Mouse (Mus musculus) limb, embryonic 13.5 days (tissue): Measurements from ENCODE around the gene Gm37419. TPM values are rescaled to one million over a fixed set of nuclear protein-coding genes. Genes with fewer than 3 reads are reported as not detected.

ENCODE experiments used
- ATAC-seq: fragments of 200-750 bp; cut with Nextera tagmentation; 2 replicates; pipeline ENCODE4 v1.8.0; 2017; ENCODE audit warnings: low read depth, moderate number of reproducible peaks, moderate TSS enrichment; ENCODE audit not compliant: low FRiP score
- H3K27ac ChIP-seq: fragments of 300-500 bp; sonication (generic); 2 replicates; pipeline ENCODE4 v1.5.1; 2015; ENCODE audit warnings: inconsistent platforms, mild to moderate bottlenecking, moderate library complexity
- H3K27me3 ChIP-seq: fragments of 300-500 bp; sonication (generic); 2 replicates; pipeline ENCODE4 v1.6.1; 2015; ENCODE audit warnings: mild to moderate bottlenecking, inconsistent platforms
- H3K36me3 ChIP-seq: fragments of 300-500 bp; sonication (generic); 2 replicates; pipeline ENCODE4 v1.6.1; 2015; ENCODE audit warnings: inconsistent platforms, mild to moderate bottlenecking, moderate library complexity
- H3K4me1 ChIP-seq: fragments of 300-500 bp; sonication (generic); 2 replicates; pipeline ENCODE4 v1.6.1; 2015; ENCODE audit warnings: inconsistent platforms
- H3K4me2 ChIP-seq: fragments of 300-500 bp; sonication (generic); replicated peaks from 2 replicates; pipeline ENCODE4 v1.6.1; 2015; ENCODE audit warnings: inconsistent platforms, mild to moderate bottlenecking, moderate library complexity
- H3K4me3 ChIP-seq: fragments of 300-500 bp; sonication (generic); 2 replicates; pipeline ENCODE4 v1.5.1; 2015; ENCODE audit warnings: moderate library complexity, mild to moderate bottlenecking, inconsistent platforms
- H3K9ac ChIP-seq: fragments of 300-500 bp; sonication (generic); 2 replicates; pipeline ENCODE4 v1.6.1; 2015; ENCODE audit warnings: mild to moderate bottlenecking, inconsistent platforms
- H3K9me3 ChIP-seq: fragments of 300-500 bp; sonication (generic); 2 replicates; pipeline ENCODE4 v1.6.1; 2016; ENCODE audit warnings: inconsistent platforms
- WGBS: fragments of 180-500 bp; shearing (Covaris S2); methylation state at CpG from one replicate; pipeline ENCODE4 v1.1.7; 2015; 5-methylcytosine and 5-hydroxymethylcytosine counted together
- polyA plus RNA-seq: library from polyadenylated mRNA; unstranded; fragments of >200 nt; fragmentation: Nextera tagmentation; extraction: Ambion mirVana; gene quantifications from 2 replicates; pipeline ENCODE4 v1.2.1, GENCODE M21; 2015

Gm37419 gene
- not detected in 2 replicates for polyA plus RNA-seq

DNA sequence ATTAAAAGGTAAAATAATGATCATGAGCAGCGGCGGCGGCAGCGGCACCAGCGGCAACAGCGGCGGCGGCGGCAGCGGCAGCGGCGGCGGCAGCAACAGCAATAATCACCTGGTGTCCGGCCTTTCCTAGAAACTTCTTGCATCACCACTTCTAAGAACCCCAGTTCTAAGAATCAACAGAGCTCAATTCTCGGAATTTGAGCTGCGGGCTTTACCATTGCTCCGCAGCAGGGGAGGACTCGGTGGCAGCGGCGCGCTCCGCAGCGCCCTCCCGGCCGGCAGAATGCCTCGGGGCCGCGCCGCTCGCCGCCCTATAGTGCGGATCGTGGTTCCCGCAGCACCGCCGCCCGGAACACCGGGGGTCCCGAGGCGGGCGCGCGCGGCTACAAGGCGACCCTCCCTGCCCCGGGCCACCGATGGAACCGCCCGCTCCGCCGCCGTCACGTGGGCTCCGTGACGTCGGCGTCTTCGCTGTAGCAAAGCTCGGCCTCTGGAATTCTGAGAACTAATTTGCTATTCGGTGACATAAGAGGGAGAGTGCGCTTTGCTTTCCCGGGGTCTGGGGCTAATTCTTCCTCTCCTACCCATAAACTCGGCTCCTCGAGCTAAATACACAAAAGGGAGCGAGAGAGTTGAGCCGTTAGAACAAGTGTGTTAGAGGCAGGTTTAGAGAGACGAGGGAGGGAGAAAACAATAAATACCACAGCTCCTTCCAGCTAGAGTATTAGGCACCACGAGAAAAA is at the start of gene Gm37419, which contains the start of gene Bcl6:
Gene Gm37419, plus strand, starts transcription at position 17 of the 743 bp plus-strand sequence.
Gene Bcl6, minus strand, starts transcription at position 387 of the 743 bp plus-strand sequence.
- Histone ChIP-seq H3K27me3 (peaks cover 2% of the 10 kb centered on the region; the same call in 1 of the 2 replicates), H3K4me3 (peak within 1 kb of the TSS; percentile 75), H3K9me3 (no peaks in the 10 kb centered on the region), H3K27ac (peak within 1 kb of the TSS; percentile 96), H3K4me1 (peaks cover 55% of the 10 kb centered on the region), H3K9ac (peak within 1 kb of the TSS; percentile 89), H3K4me2 (peak within 1 kb of the TSS; percentile 95), H3K36me3 (no peaks in the 10 kb centered on the region)
- under 1% methylated on average over 68 of the region's 68 CpGs for WGBS
- peak; percentile 86 for ATAC-seq

- Histone ChIP-seq H3K4me3 (no peak overlapping the region), H3K9me3 (no peaks in the 10 kb centered on the region), H3K27me3 (no peaks in the 10 kb centered on the region), H3K36me3 (no peaks in the 10 kb centered on the region), H3K4me2 (no peak overlapping the region), H3K27ac (no peak overlapping the region), H3K9ac (no peak overlapping the region), H3K4me1 (no peaks in the 10 kb centered on the region)
- ATAC-seq: no peak
- WGBS: 40% methylated on average over 3 of the region's 3 CpGs
These were observed 43.5 kb upstream of the Gm37419 start for GRCm38 (mm10) chr16:23944801-23945200.

DNA sequence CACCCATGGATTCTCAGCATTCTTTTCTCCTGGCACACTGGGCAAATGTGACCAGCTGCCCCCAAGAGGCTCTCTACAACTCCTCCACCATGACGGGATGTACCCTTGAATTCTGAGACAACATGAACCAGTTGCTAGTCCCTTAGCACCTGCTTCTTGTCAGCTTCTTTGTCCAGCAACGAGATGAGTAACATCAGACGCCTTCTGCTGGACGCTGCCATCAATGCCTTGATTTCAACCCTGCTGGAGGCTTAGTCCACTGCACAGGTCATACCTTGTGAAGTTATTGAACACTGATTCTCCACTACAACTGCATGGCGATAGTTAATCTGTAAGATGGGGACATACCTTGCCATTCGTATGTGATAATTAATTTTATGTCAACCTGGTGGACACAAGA is 40.6 kb upstream of the Gm37419 start:
- no peak overlapping the region for H3K4me2 ChIP-seq
- no peak for ATAC-seq
- H3K4me3 ChIP-seq: no peak overlapping the region
- no peak overlapping the region for H3K9ac ChIP-seq
- no peaks in the 10 kb centered on the region for H3K27me3 ChIP-seq
- H3K36me3 ChIP-seq: no peaks in the 10 kb centered on the region
- no peaks in the 10 kb centered on the region for H3K9me3 ChIP-seq
- no peaks in the 10 kb centered on the region for H3K4me1 ChIP-seq
- WGBS: 87% methylated on average over 6 of the region's 6 CpGs
- no peak overlapping the region for H3K27ac ChIP-seq

DNA sequence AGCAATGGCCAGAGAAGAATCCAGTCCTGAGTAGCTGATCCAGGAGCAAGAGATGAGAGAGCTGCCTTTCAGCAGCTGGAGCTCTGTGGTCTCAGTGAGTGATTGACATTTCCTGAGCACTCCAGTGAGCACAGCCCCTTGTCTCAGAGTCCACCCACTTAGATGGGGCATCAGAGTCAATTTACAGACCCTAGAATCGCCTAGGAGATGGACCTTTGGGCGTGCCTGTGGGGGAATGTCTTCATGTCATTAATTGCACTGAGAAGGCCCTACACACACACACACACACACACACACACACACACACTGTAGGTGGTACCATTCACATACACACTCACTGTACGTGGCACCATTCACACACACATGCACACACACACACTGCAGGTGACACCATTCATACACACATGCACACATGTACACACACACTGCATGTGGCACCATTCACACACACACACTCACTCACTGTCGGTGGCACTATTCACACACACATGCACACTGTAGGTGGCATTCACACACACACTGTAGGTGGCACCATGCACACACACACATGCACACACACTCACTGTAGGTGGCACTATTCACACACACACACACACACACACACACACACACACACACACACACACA is 36.1 kb upstream of the Gm37419 start:
- H3K9me3 ChIP-seq: no peaks in the 10 kb centered on the region
- H3K4me1 ChIP-seq: 0 out of 2 replicates have a peak, but pooled peaks cover 4% of the 10 kb centered on the region
- no peaks in the 10 kb centered on the region for H3K36me3 ChIP-seq
- H3K9ac ChIP-seq: no peak overlapping the region
- ATAC-seq: no peak
- H3K4me3 ChIP-seq: no peak overlapping the region
- no peak overlapping the region for H3K4me2 ChIP-seq
- 67% methylated on average over 4 of the region's 4 CpGs for WGBS
- H3K27me3 ChIP-seq: no peaks in the 10 kb centered on the region
- H3K27ac ChIP-seq: no peak overlapping the region

DNA sequence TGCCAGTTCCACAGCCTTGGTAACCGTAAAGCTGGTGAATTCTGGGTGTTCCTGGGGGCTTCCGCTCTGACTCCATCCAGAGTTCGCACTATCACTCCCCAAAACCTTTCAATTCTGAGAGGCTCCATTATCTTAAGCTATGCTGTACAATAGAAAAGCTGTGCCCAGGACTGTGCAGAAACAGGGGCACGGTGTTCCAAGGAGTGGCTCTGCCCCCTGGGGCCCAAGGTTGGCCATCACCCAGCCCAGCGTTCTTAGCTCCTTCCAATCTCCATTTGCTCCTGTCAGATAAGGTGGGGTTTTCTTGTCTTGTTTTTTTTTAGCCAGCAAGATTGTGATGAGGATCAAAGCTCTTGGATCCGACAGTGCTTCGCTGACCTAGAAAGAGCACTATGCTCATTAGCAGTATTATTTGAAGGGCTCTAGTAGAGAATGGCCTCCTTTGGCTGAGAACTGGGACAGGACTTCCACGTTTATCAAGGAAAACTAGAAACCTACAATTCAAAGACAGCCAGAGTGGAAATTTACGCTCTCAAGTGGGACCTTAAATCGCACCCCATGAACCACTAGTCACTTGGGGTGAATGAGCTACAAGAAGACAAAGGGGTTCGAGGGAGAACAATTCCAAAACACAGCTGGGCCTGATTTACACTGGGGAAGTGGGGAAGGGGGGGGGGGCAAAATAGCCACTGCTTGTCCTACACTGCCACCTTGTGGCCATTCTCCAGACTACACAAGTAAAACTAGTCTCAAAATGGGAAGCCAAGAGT is 34.9 kb upstream of the Gm37419 start:
- no peak overlapping the region for H3K27ac ChIP-seq
- 0 out of 2 replicates have a peak overlapping the region, but pooled peaks have one; percentile 25 for H3K9ac ChIP-seq
- H3K27me3 ChIP-seq: no peaks in the 10 kb centered on the region
- 0 out of 2 replicates have a peak, but pooled peaks cover 4% of the 10 kb centered on the region for H3K4me1 ChIP-seq
- no peak overlapping the region for H3K4me3 ChIP-seq
- no peaks in the 10 kb centered on the region for H3K9me3 ChIP-seq
- WGBS: 48% methylated on average over 11 of the region's 11 CpGs
- H3K4me2 ChIP-seq: no peak overlapping the region
- H3K36me3 ChIP-seq: no peaks in the 10 kb centered on the region
- ATAC-seq: peak; percentile 72

DNA sequence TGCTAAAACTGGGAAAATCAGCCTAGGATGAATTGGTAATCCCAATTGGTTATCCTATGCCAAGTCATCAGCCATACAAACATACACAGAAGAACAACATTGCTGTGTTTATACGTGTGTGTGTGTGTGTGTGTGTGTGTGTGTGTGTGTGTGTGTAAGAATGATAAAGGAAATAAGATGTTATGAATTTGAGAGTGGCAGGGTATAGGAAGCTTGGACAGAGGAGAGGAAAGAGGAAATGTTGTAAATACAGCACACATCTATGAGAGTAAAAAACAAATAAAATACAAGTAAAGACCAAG is 34.4 kb upstream of the Gm37419 start:
- Histone ChIP-seq H3K27me3 (no peaks in the 10 kb centered on the region), H3K27ac (no peak overlapping the region), H3K4me2 (no peak overlapping the region), H3K9ac (no peak overlapping the region), H3K36me3 (no peaks in the 10 kb centered on the region), H3K4me3 (no peak overlapping the region), H3K9me3 (no peaks in the 10 kb centered on the region), H3K4me1 (0 out of 2 replicates have a peak, but pooled peaks cover 4% of the 10 kb centered on the region)
- WGBS: 13% methylated on average over 1 of the region's 1 CpGs
- no peak for ATAC-seq

DNA sequence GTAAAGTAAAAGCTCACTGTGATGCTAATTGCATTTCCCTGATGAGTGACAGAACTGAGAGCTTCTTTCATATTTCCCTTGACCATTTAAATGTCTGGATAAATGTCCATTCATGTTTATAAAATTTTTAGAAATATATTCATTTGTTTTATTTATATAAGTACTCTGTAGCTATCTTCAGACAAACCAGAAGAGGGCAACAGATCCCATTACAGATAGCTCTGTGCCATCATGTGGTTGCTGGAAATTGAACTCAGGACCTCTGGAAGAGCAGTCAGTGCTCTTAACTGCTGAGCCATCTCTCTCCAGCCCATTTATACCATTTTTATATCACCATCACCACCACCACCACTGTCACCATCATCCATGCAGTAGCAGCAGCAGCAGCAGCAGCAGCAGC is 29.3 kb upstream of the Gm37419 start:
- H3K4me1 ChIP-seq: peaks cover 3% of the 10 kb centered on the region
- ATAC-seq: no peak
- no peak overlapping the region for H3K4me2 ChIP-seq

GRCm38 (mm10) chr16:23962401-23962800 is 25.9 kb upstream of the Gm37419 start:
- H3K36me3 ChIP-seq: peaks cover 5% of the 10 kb centered on the region
- ATAC-seq: no peak
- H3K27me3 ChIP-seq: no peaks in the 10 kb centered on the region
- H3K4me1 ChIP-seq: peaks cover 11% of the 10 kb centered on the region
- H3K9ac ChIP-seq: no peak overlapping the region
- 80% methylated on average over 2 of the region's 2 CpGs for WGBS
- no peak overlapping the region for H3K4me3 ChIP-seq
- H3K9me3 ChIP-seq: peaks cover 3% of the 10 kb centered on the region; the same call in 1 of the 2 replicates
- no peak overlapping the region for H3K27ac ChIP-seq
- H3K4me2 ChIP-seq: no peak overlapping the region

More for the DNA sequence above, 29.3 kb upstream of the Gm37419 start:
- Histone ChIP-seq H3K9ac (no peak overlapping the region), H3K9me3 (peaks cover 3% of the 10 kb centered on the region; the same call in 1 of the 2 replicates), H3K4me3 (no peak overlapping the region), H3K27ac (no peak overlapping the region), H3K36me3 (no peaks in the 10 kb centered on the region), H3K27me3 (no peaks in the 10 kb centered on the region)

GRCm38 (mm10) chr16:23963896-23964668 is 24.2 kb upstream of the Gm37419 start:
- no peak overlapping the region for H3K4me2 ChIP-seq
- no peak overlapping the region for H3K27ac ChIP-seq
- no peak overlapping the region for H3K9ac ChIP-seq
- H3K27me3 ChIP-seq: no peaks in the 10 kb centered on the region
- WGBS: 54% methylated on average over 22 of the region's 22 CpGs
- no peak overlapping the region for H3K4me3 ChIP-seq
- H3K9me3 ChIP-seq: peaks cover 7% of the 10 kb centered on the region; the same call in 1 of the 2 replicates
- peaks cover 20% of the 10 kb centered on the region for H3K36me3 ChIP-seq
- ATAC-seq: no peak
- H3K4me1 ChIP-seq: peaks cover 11% of the 10 kb centered on the region

GRCm38 (mm10) chr16:23964706-23965367 is 23.4 kb upstream of the Gm37419 start:
- peaks cover 7% of the 10 kb centered on the region; the same call in 1 of the 2 replicates for H3K9me3 ChIP-seq
- 76% methylated on average over 14 of the region's 14 CpGs for WGBS
- H3K4me3 ChIP-seq: no peak overlapping the region
- H3K27me3 ChIP-seq: no peaks in the 10 kb centered on the region
- peaks cover 13% of the 10 kb centered on the region for H3K4me1 ChIP-seq
- no peak overlapping the region for H3K4me2 ChIP-seq
- H3K27ac ChIP-seq: no peak overlapping the region
- H3K36me3 ChIP-seq: peaks cover 20% of the 10 kb centered on the region
- no peak for ATAC-seq
- no peak overlapping the region for H3K9ac ChIP-seq

DNA sequence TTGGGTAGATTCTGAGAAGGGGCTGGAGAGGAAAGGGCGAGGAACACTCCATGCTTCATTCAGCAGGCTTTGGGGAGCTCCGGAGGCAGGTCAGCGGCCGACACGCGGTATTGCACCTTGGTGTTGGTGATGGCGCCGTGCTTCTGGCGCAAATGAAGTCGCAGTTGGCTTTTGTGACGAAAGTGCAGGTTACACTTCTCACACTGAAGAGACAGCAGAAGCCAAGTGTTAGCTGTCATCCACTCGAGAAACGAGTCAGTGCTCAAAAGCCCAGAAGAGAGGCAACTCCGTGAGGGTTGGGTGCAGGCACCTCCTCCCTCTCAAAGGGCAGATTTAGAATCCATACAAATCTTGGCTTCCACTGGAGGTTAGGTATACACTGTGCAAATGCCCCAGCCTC is 22.2 kb upstream of the Gm37419 start:
- Histone ChIP-seq H3K4me2 (no peak overlapping the region), H3K9ac (no peak overlapping the region), H3K36me3 (peaks cover 22% of the 10 kb centered on the region), H3K27me3 (no peaks in the 10 kb centered on the region), H3K9me3 (peaks cover 7% of the 10 kb centered on the region; the same call in 1 of the 2 replicates), H3K4me3 (no peak overlapping the region), H3K4me1 (peaks cover 21% of the 10 kb centered on the region), H3K27ac (no peak overlapping the region)
- 86% methylated on average over 14 of the region's 14 CpGs for WGBS
- no peak for ATAC-seq
